Mouse (Mus musculus) olfactory bulb, adult 2 months (tissue): Measurements from ENCODE around the gene Bicdl1.

ENCODE experiments used
- CTCF ChIP-seq: fragments of 200-500 bp; IDR thresholded peaks from 2 replicates; pipeline ENCODE4 v1.5.1; 2012; ENCODE audit warnings: low read depth, mild to moderate bottlenecking, low read length, moderate library complexity; ENCODE audit not compliant: insufficient read depth
- POLR2A ChIP-seq: fragments of 200-500 bp; IDR thresholded peaks from 2 replicates; pipeline ENCODE4 v1.6.1; 2012; ENCODE audit warnings: mild to moderate bottlenecking, low read depth, low read length, moderate library complexity; ENCODE audit not compliant: insufficient read depth

- TF ChIP-seq CTCF (no peak), POLR2A (no peak)
These were observed 45.5 kb upstream of the Bicdl1 start for GRCm38 (mm10) chr5:115776911-115777310.
